Mouse (Mus musculus): ENCODE results near the gene Myo1c.

Myo1c gene

DNA sequence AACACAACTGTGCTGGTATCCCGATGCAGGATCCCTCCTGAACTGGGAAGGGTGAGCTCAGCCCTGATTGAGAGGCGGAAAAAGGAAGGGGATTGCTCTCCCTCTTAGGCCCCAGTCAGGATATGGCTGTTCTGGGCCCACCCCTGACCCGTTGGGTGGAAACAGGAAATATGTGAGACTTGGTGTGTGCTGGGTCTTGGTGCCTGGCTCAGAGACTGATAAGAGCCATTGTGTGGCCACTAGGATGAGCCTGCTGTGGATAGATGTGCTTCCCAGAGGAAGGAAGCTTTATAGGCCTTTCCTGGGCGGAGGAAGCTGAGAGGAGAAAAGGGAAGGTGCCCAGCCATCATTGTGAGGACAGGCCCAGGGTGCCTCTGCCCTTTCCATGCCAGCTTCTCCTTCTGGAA is 1.1 kb upstream of the Myo1c start:
- DNase-seq (ENCODE audit: inconsistent ontology term) = no peak

GRCm38 (mm10) chr11:75650958-75651425 is 688 bp downstream of the Myo1c start:
- DNase-seq (ENCODE audit: inconsistent ontology term) = no peak

DNA sequence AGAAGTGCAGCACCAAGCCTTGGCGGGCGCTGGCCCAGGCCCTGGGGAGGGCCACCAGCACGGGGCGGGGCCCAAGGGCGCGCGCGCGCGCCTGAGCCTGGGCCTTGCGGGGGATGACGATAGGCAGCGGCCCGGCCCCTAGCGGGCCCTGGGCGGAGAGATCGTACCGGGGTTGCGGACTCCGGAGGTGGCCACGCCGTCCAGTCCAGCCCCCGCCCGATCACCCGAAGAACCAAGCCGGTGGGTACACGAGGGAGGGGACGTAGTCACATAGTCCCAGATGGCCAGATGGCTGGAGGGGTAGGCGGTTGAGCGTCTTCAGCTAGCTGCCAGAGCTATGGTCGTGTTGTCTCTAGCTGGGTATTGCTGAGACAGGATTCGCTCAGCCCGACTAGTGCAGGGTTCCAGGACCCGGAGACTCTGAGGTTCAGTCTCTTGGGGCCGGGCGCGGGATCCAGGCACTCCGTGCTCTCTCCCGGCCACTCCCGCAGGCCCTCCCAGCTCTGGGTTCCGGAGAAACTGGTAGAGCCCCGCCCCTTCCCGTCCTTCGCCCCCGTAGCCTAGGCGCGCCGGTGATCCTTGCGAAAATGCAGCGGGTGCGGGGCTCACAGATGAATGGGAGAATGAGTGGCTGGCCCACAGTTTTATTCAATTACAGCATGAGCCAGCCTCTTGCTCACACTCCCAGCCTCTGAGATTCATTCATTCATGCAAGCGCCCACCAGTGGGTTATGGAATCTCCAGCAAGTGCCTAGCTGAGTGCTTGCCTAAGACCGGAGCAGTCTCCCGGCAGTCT is 1.3 kb downstream of the Myo1c start:
- DNase-seq (ENCODE audit: inconsistent ontology term) = peak; percentile 90

DNA sequence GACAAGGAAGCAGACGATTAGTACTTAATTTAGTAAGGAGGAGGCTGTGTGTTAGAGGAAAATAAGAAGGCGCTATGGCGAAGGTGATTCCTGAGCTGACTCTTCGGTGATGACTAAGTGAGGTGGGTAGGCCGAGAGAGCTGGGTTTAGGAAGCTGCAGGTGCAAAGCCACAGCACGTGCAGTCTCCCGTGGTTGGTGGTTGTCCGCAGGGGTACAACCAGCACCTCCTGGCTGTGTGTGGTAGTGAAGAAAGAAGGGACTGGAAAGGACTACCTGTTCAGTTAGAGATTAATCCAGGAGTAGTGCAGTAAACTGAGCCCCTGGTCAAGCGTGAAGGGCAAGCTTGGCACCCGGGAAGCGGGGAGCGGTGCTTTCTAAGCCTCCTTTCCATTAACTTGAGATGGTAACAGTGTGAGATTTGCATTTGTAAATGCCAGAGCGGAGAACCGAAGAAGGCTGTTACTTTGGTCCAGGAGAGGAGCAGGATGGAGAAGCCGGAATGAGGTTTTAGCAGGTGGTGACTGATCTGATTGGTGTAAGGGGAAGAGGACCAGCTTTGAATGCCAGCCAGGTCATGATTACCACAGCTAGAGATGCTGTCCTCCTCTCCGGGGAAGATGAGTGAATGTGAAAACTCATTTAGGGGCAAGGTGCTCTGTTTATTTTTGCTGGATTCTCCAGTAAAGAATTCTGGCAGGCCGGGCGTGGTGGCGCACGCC is 2.1 kb downstream of the Myo1c start:
- no peak for DNase-seq (ENCODE audit: inconsistent ontology term)

DNA sequence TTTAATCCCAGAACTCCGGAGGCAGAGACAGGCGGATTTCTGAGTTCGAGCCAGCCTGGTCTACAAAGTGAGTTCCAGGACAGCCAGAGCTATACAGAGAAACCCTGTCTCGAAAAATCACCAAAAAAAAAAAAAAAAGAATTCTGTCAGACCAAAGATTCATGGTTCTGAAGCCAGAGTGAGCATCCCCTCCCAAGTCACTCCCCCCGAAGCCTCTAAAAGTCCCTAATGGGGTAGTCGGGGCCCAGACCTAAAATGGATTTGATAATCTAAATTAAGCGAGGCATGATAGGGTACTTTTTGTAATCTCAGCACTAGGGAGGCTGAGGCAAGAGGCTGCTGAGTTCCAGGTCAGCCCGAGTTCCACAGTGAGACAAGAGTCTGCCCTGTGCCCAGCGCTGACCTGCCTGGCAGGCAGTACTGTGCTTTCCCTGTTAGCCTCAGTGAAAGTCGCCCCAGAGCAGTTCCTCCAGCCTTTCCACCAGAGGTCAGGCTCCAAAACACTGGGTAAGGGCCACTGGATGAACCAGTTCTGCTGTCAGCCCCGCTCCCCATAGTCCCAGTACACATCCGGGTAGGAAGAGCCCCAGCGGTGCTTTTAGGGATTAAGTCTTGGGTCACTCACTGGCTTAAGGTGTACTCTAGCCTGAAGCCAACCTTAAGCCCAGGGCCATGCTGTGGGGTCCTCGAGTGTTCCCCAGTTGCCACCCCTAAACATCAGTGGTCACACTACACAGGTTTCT is 2.8 kb downstream of the Myo1c start:
- peak; percentile 44 for DNase-seq (ENCODE audit: inconsistent ontology term)

- DNase-seq (ENCODE audit: inconsistent ontology term) = peak; percentile 99
These were observed 3.6 kb downstream of the Myo1c start for GRCm38 (mm10) chr11:75653781-75654470.

GRCm38 (mm10) chr11:75654471-75655390 is 4.4 kb downstream of the Myo1c start:
- DNase-seq (ENCODE audit: inconsistent ontology term) = no peak

- DNase-seq (ENCODE audit: inconsistent ontology term) = peak; percentile 89
These were observed 5.6 kb downstream of the Myo1c start for GRCm38 (mm10) chr11:75655621-75656545.

GRCm38 (mm10) chr11:75656621-75657590 is 6.6 kb downstream of the Myo1c start:
- peak; percentile 22 for DNase-seq (ENCODE audit: inconsistent ontology term)

GRCm38 (mm10) chr11:75657841-75658240 is 7.5 kb downstream of the Myo1c start:
- DNase-seq (ENCODE audit: inconsistent ontology term) = no peak

- no peak for DNase-seq (ENCODE audit: inconsistent ontology term)
These were observed 8.0 kb downstream of the Myo1c start for GRCm38 (mm10) chr11:75658311-75658710.

- DNase-seq (ENCODE audit: inconsistent ontology term) = no peak
These were observed 8.9 kb downstream of the Myo1c start for GRCm38 (mm10) chr11:75658996-75659750.

DNA sequence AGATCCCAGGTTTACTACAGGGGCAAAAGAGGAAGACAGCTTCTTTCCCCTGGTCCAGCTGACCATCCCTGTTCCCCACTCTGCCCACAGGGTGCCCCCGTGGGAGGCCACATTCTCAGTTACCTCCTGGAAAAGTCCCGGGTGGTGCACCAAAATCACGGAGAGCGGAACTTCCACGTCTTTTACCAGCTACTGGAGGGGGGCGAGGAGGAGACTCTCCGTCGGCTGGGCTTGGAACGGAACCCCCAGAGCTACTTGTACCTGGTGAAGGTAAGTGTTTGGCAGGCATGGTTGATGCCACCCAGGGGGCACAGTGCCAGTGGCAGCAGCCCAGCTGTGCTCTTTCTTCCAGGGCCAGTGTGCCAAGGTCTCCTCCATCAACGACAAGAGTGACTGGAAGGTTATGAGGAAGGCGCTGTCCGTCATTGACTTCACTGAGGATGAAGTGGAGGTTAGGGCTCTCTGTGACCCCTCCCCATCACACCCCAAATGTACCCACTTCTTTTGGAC is 9.8 kb downstream of the Myo1c start:
- no peak for DNase-seq (ENCODE audit: inconsistent ontology term)

GRCm38 (mm10) chr11:75660941-75661800 is 10.9 kb downstream of the Myo1c start:
- DNase-seq (ENCODE audit: inconsistent ontology term) = no peak

GRCm38 (mm10) chr11:75662131-75662530 is 11.8 kb downstream of the Myo1c start:
- DNase-seq (ENCODE audit: inconsistent ontology term) = no peak

DNA sequence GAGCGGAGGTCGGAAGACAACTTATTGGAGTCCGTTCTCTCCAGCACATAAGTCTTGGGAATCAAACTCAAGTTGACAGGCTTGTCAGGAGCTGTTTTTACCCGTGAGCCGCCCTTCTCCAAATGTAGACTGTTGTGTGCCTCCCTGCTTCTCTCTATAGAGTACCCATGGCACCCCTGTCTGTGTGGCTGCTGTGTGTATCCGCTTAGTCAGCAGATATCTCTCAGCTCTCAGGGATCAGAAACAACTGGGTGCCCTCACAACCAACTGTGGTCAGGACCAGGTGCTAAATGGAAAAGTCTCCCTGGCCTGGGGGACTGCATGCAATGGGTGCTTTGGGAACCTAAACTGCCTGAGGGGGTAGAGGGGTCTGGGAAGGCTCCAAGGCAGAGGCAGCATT is 16.0 kb downstream of the Myo1c start:
- DNase-seq (ENCODE audit: inconsistent ontology term) = no peak
